ENCODE assay signal across 23 mouse cellular contexts in genomic region chr7:45914067-45914466, GRCm38 (mm10). TPM values are rescaled to one million over a fixed set of nuclear protein-coding genes. Genes with fewer than 3 reads are reported as not detected.
DNase-seq lines count a peak whose midpoint lies in the region; ATAC-seq and TF ChIP-seq lines count a peak whose summit lies in the region.
"Had no signal": no experiment of that assay in that cellular context is flagged by ENCODE, and none has a peak within 500 bp of the region (broad histone marks: within the 10 kb centered on the region; RNA-seq: fewer than 3 reads in every experiment).

No protein-coding gene starts in this region.

- WGBS in intestine, embryonic 16.5 days = 86% methylated on average over 6 of the region's 6 CpGs
- 86% methylated on average over 6 of the region's 6 CpGs for WGBS in intestine, embryonic 15.5 days
- 90% methylated on average over 6 of the region's 6 CpGs for WGBS in midbrain, postnatal 0 days
- WGBS in midbrain, embryonic 16.5 days = 86% methylated on average over 6 of the region's 6 CpGs
- 85% methylated on average over 6 of the region's 6 CpGs for WGBS in embryonic facial prominence, embryonic 15.5 days
- WGBS in limb, embryonic 15.5 days = 82% methylated on average over 6 of the region's 6 CpGs

- no peak overlapping the region for H3K4me2 ChIP-seq in intestine, embryonic 16.5 days (ENCODE audit: low read depth, low read length)
- no peak overlapping the region for H3K4me2 ChIP-seq in intestine, embryonic 15.5 days (replicated peaks)
- no peak overlapping the region for H3K4me2 ChIP-seq in midbrain, postnatal 0 days (ENCODE audit: low read depth, low read length, poor library complexity, severe bottlenecking)
- H3K4me2 ChIP-seq in midbrain, embryonic 16.5 days (ENCODE audit: low read length) = no peak overlapping the region
- no peak overlapping the region for H3K4me2 ChIP-seq in embryonic facial prominence, embryonic 15.5 days (replicated peaks)
- no peak overlapping the region for H3K4me2 ChIP-seq in limb, embryonic 15.5 days
- H3K4me2 ChIP-seq: forebrain, embryonic 13.5 days; hindbrain, embryonic 14.5 days had no signal

- ATAC-seq in intestine, embryonic 16.5 days = no peak
- no peak for ATAC-seq in intestine, embryonic 15.5 days
- no peak for ATAC-seq in midbrain, postnatal 0 days (ENCODE audit: low FRiP score)
- ATAC-seq in midbrain, embryonic 16.5 days = no peak
- no peak for ATAC-seq in embryonic facial prominence, embryonic 15.5 days (ENCODE audit: insufficient number of reproducible peaks, low FRiP score, low TSS enrichment, low read depth)
- ATAC-seq in limb, embryonic 15.5 days (ENCODE audit: insufficient number of reproducible peaks, low FRiP score, low TSS enrichment, low read depth) = no peak
- ATAC-seq: activated CD4-positive, CD25-positive, alpha-beta regulatory T cell, adult 4 months; forebrain, embryonic 13.5 days; forebrain, postnatal 0 days; Patski had no signal

- peaks cover 25% of the 10 kb centered on the region for H3K4me1 ChIP-seq in intestine, embryonic 16.5 days (ENCODE audit: control insufficient read depth, insufficient read depth, low read length)
- peaks cover 25% of the 10 kb centered on the region for H3K4me1 ChIP-seq in intestine, embryonic 15.5 days (replicated peaks)
- H3K4me1 ChIP-seq in midbrain, postnatal 0 days (ENCODE audit: insufficient read depth, low read length) = peaks cover 11% of the 10 kb centered on the region; the same call in 1 of the 2 replicates
- H3K4me1 ChIP-seq in midbrain, embryonic 16.5 days (ENCODE audit: control insufficient read depth, insufficient read depth, low read length) = peaks cover 18% of the 10 kb centered on the region
- H3K4me1 ChIP-seq in embryonic facial prominence, embryonic 15.5 days = peaks cover 42% of the 10 kb centered on the region
- peaks cover 43% of the 10 kb centered on the region for H3K4me1 ChIP-seq in limb, embryonic 15.5 days

- no peak for TF ChIP-seq CTCF in midbrain, postnatal 0 days (IDR thresholded peaks at IDR 0.05)

- 0 out of 2 replicates have a peak overlapping the region, but pooled peaks have one; percentile 19 for H3K9ac ChIP-seq in intestine, embryonic 16.5 days (ENCODE audit: low read depth, low read length)
- H3K9ac ChIP-seq in intestine, embryonic 15.5 days = no peak overlapping the region
- 0 out of 2 replicates have a peak overlapping the region, but pooled peaks have one; percentile 29 for H3K9ac ChIP-seq in midbrain, postnatal 0 days (replicated peaks; ENCODE audit: low read length, poor library complexity, severe bottlenecking)
- H3K9ac ChIP-seq in midbrain, embryonic 16.5 days (ENCODE audit: low read depth, low read length) = no peak overlapping the region
- H3K9ac ChIP-seq in embryonic facial prominence, embryonic 15.5 days = no peak overlapping the region
- H3K9ac ChIP-seq in limb, embryonic 15.5 days = no peak overlapping the region
- H3K9ac ChIP-seq: forebrain, postnatal 0 days; hindbrain, embryonic 14.5 days had no signal

- no peak overlapping the region for H3K4me3 ChIP-seq in intestine, embryonic 16.5 days (ENCODE audit: low read length)
- H3K4me3 ChIP-seq in intestine, embryonic 15.5 days (replicated peaks) = no peak overlapping the region
- H3K4me3 ChIP-seq in midbrain, postnatal 0 days (ENCODE audit: low read depth, low read length) = no peak overlapping the region
- H3K4me3 ChIP-seq in midbrain, embryonic 16.5 days (ENCODE audit: low read depth, low read length) = no peak overlapping the region
- no peak overlapping the region for H3K4me3 ChIP-seq in embryonic facial prominence, embryonic 15.5 days (replicated peaks)
- no peak overlapping the region for H3K4me3 ChIP-seq in limb, embryonic 15.5 days
- H3K4me3 ChIP-seq: forebrain, embryonic 13.5 days; gastrocnemius, adult 2 months; heart, embryonic 10.5 days had no signal

- DNase-seq in midbrain, postnatal 0 days (ENCODE audit: low spot score) = no peak
- no peak for DNase-seq in left cerebral cortex, postnatal 10 days (ENCODE audit: extremely low spot score in 1 of 2, low spot score in 2 of 2)
- DNase-seq: adrenal gland, adult 2 months; adrenal gland, postnatal 25 days; cerebellum, adult 18-20 months; cerebellum, adult 9-11 months; forebrain, postnatal 0 days; gastrocnemius, adult 2 months; gastrocnemius, postnatal 25 days; heart, postnatal 10 days; heart, postnatal 4 days had no signal

- H3K9me3 ChIP-seq in intestine, embryonic 16.5 days (ENCODE audit: control insufficient read depth, low read length) = no peaks in the 10 kb centered on the region
- H3K9me3 ChIP-seq in intestine, embryonic 15.5 days = no peaks in the 10 kb centered on the region
- no peaks in the 10 kb centered on the region for H3K9me3 ChIP-seq in midbrain, postnatal 0 days (ENCODE audit: low read length)
- H3K9me3 ChIP-seq in midbrain, embryonic 16.5 days (replicated peaks; ENCODE audit: control insufficient read depth, low read length, poor library complexity, severe bottlenecking) = no peaks in the 10 kb centered on the region
- H3K9me3 ChIP-seq in embryonic facial prominence, embryonic 15.5 days (replicated peaks) = no peaks in the 10 kb centered on the region
- no peaks in the 10 kb centered on the region for H3K9me3 ChIP-seq in limb, embryonic 15.5 days
- H3K9me3 ChIP-seq: forebrain, embryonic 13.5 days; heart, embryonic 10.5 days had no signal

- no peaks in the 10 kb centered on the region for H3K27me3 ChIP-seq in intestine, embryonic 16.5 days (replicated peaks; ENCODE audit: control insufficient read depth, insufficient read depth, low read length)
- no peaks in the 10 kb centered on the region for H3K27me3 ChIP-seq in intestine, embryonic 15.5 days (replicated peaks)
- no peaks in the 10 kb centered on the region for H3K27me3 ChIP-seq in midbrain, postnatal 0 days (ENCODE audit: insufficient read depth, low read length)
- H3K27me3 ChIP-seq in midbrain, embryonic 16.5 days (ENCODE audit: control insufficient read depth, insufficient read depth, low read depth, low read length) = no peaks in the 10 kb centered on the region
- no peaks in the 10 kb centered on the region for H3K27me3 ChIP-seq in embryonic facial prominence, embryonic 15.5 days
- no peaks in the 10 kb centered on the region for H3K27me3 ChIP-seq in limb, embryonic 15.5 days
- H3K27me3 ChIP-seq: CH12.LX; forebrain, embryonic 13.5 days; Patski had no signal

- H3K27ac ChIP-seq in intestine, embryonic 16.5 days (ENCODE audit: low read length) = no peak overlapping the region
- no peak overlapping the region for H3K27ac ChIP-seq in intestine, embryonic 15.5 days
- H3K27ac ChIP-seq in midbrain, postnatal 0 days (ENCODE audit: low read depth, low read length) = no peak overlapping the region
- no peak overlapping the region for H3K27ac ChIP-seq in midbrain, embryonic 16.5 days (ENCODE audit: low read length)
- H3K27ac ChIP-seq in embryonic facial prominence, embryonic 15.5 days (replicated peaks) = peak overlapping the region; percentile 39; the same call in 1 of the 2 replicates
- 0 out of 2 replicates have a peak overlapping the region, but pooled peaks have one; percentile 59 for H3K27ac ChIP-seq in limb, embryonic 15.5 days
- H3K27ac ChIP-seq: forebrain, embryonic 13.5 days; gastrocnemius, adult 2 months; heart, embryonic 10.5 days; hindbrain, embryonic 14.5 days had no signal

- intact Hi-C loops in left cerebral cortex, postnatal 10 days (cut with DNase I) = no loop called here

- H3K36me3 ChIP-seq in intestine, embryonic 16.5 days (ENCODE audit: control insufficient read depth, insufficient read depth, low read length) = peaks cover 13% of the 10 kb centered on the region
- peaks cover 13% of the 10 kb centered on the region for H3K36me3 ChIP-seq in intestine, embryonic 15.5 days
- peaks cover 11% of the 10 kb centered on the region; the same call in 1 of the 2 replicates for H3K36me3 ChIP-seq in midbrain, postnatal 0 days (ENCODE audit: insufficient read depth, low read length)
- peaks cover 8% of the 10 kb centered on the region for H3K36me3 ChIP-seq in midbrain, embryonic 16.5 days (ENCODE audit: control insufficient read depth, insufficient read depth, low read length)
- H3K36me3 ChIP-seq in embryonic facial prominence, embryonic 15.5 days = peaks cover 26% of the 10 kb centered on the region
- peaks cover 32% of the 10 kb centered on the region for H3K36me3 ChIP-seq in limb, embryonic 15.5 days

RNA-seq across cellular contexts. Expression of gene Emp3, which starts 7.1 kb away (rescaled TPM):
- polyA plus RNA-seq in intestine, embryonic 16.5 days (2015; fragmentation: Nextera tagmentation; extraction: Ambion mirVana) = 128 and 147 TPM in 2 replicates
- polyA plus RNA-seq in intestine, embryonic 15.5 days (2015; fragmentation: Nextera tagmentation; extraction: Ambion mirVana) = 141 and 168 TPM in 2 replicates
- 12.8 and 17.0 TPM in 2 replicates for total RNA-seq in midbrain, postnatal 0 days (2014; rRNA removed)
- polyA plus RNA-seq in midbrain, postnatal 0 days (2015; fragmentation: Nextera tagmentation; extraction: Ambion mirVana) = 36.4 and 38.5 TPM in 2 replicates
- polyA plus RNA-seq in midbrain, embryonic 16.5 days (2015; fragmentation: Nextera tagmentation; extraction: Ambion mirVana) = 18.3 and 19.9 TPM in 2 replicates
- 307 and 335 TPM in 2 replicates for polyA plus RNA-seq in embryonic facial prominence, embryonic 15.5 days (2015; fragmentation: Nextera tagmentation; extraction: Ambion mirVana)
- polyA plus RNA-seq in limb, embryonic 15.5 days (2015; fragmentation: Nextera tagmentation; extraction: Ambion mirVana) = 328 and 364 TPM in 2 replicates
- total RNA-seq in left cerebral cortex, postnatal 10 days (2021) = 1 to 10 TPM; 4.6 to 6.7 TPM

RNA-seq across cellular contexts. Expression of gene Ccdc114, which starts 9.8 kb away (rescaled TPM):
- polyA plus RNA-seq in intestine, embryonic 16.5 days (2015; fragmentation: Nextera tagmentation; extraction: Ambion mirVana) = 4.0 and 4.3 TPM in 2 replicates
- polyA plus RNA-seq in intestine, embryonic 15.5 days (2015; fragmentation: Nextera tagmentation; extraction: Ambion mirVana) = 4.3 and 4.5 TPM in 2 replicates
- total RNA-seq in midbrain, postnatal 0 days (2014; rRNA removed) = 4.2 and 7.2 TPM in 2 replicates
- 4.3 and 5.8 TPM in 2 replicates for polyA plus RNA-seq in midbrain, postnatal 0 days (2015; fragmentation: Nextera tagmentation; extraction: Ambion mirVana)
- 6.4 and 7.9 TPM in 2 replicates for polyA plus RNA-seq in midbrain, embryonic 16.5 days (2015; fragmentation: Nextera tagmentation; extraction: Ambion mirVana)
- polyA plus RNA-seq in embryonic facial prominence, embryonic 15.5 days (2015; fragmentation: Nextera tagmentation; extraction: Ambion mirVana) = 5.7 and 9.8 TPM in 2 replicates
- polyA plus RNA-seq in limb, embryonic 15.5 days (2015; fragmentation: Nextera tagmentation; extraction: Ambion mirVana) = 3.5 and 3.6 TPM in 2 replicates
- total RNA-seq in left cerebral cortex, postnatal 10 days (2021) = 1 to 10 TPM; 1.4 to 1.5 TPM
- total RNA-seq: CH12.LX had no signal

RNA-seq across cellular contexts. Expression of gene Tmem143, which starts 17.3 kb away (rescaled TPM):
- polyA plus RNA-seq in intestine, embryonic 16.5 days (2015; fragmentation: Nextera tagmentation; extraction: Ambion mirVana) = 8.1 TPM in 2 replicates
- polyA plus RNA-seq in intestine, embryonic 15.5 days (2015; fragmentation: Nextera tagmentation; extraction: Ambion mirVana) = 5.8 and 7.0 TPM in 2 replicates
- 27.4 and 41.6 TPM in 2 replicates for total RNA-seq in midbrain, postnatal 0 days (2014; rRNA removed)
- 5.5 and 5.6 TPM in 2 replicates for polyA plus RNA-seq in midbrain, postnatal 0 days (2015; fragmentation: Nextera tagmentation; extraction: Ambion mirVana)
- 6.3 and 6.9 TPM in 2 replicates for polyA plus RNA-seq in midbrain, embryonic 16.5 days (2015; fragmentation: Nextera tagmentation; extraction: Ambion mirVana)
- polyA plus RNA-seq in embryonic facial prominence, embryonic 15.5 days (2015; fragmentation: Nextera tagmentation; extraction: Ambion mirVana) = 4.9 and 5.0 TPM in 2 replicates
- 4.4 and 5.5 TPM in 2 replicates for polyA plus RNA-seq in limb, embryonic 15.5 days (2015; fragmentation: Nextera tagmentation; extraction: Ambion mirVana)
- total RNA-seq in left cerebral cortex, postnatal 10 days (2021) = 10 to 100 TPM; 17.9 to 22.8 TPM

RNA-seq across cellular contexts. Expression of gene Syngr4, which starts 17.6 kb away (rescaled TPM):
- 0.62 and 0.98 TPM in 2 replicates for polyA plus RNA-seq in intestine, embryonic 16.5 days (2015; fragmentation: Nextera tagmentation; extraction: Ambion mirVana)
- 0.85 and 1.00 TPM in 2 replicates for polyA plus RNA-seq in intestine, embryonic 15.5 days (2015; fragmentation: Nextera tagmentation; extraction: Ambion mirVana)
- total RNA-seq in midbrain, postnatal 0 days (2014; rRNA removed) = 0.38 TPM in 1 of 2 replicates, not detected in the other
- 0.25 and 0.30 TPM in 2 replicates for polyA plus RNA-seq in midbrain, postnatal 0 days (2015; fragmentation: Nextera tagmentation; extraction: Ambion mirVana)
- not detected in 2 replicates for polyA plus RNA-seq in midbrain, embryonic 16.5 days (2015; fragmentation: Nextera tagmentation; extraction: Ambion mirVana)
- polyA plus RNA-seq in embryonic facial prominence, embryonic 15.5 days (2015; fragmentation: Nextera tagmentation; extraction: Ambion mirVana) = 0.40 and 0.77 TPM in 2 replicates
- 0.49 and 0.86 TPM in 2 replicates for polyA plus RNA-seq in limb, embryonic 15.5 days (2015; fragmentation: Nextera tagmentation; extraction: Ambion mirVana)
- not detected for total RNA-seq in left cerebral cortex, postnatal 10 days (2021)
- total RNA-seq: adrenal gland, adult 2 months; CH12.LX; forebrain, postnatal 0 days; gastrocnemius, adult 2 months; gastrocnemius, postnatal 25 days had no signal
- polyA plus RNA-seq: activated CD4-positive, CD25-positive, alpha-beta regulatory T cell, adult 4 months had no signal

RNA-seq across cellular contexts. Expression of gene Grin2d, which starts 35.9 kb away (rescaled TPM):
- polyA plus RNA-seq in intestine, embryonic 16.5 days (2015; fragmentation: Nextera tagmentation; extraction: Ambion mirVana) = 0.31 and 0.39 TPM in 2 replicates
- 0.49 and 0.51 TPM in 2 replicates for polyA plus RNA-seq in intestine, embryonic 15.5 days (2015; fragmentation: Nextera tagmentation; extraction: Ambion mirVana)
- total RNA-seq in midbrain, postnatal 0 days (2014; rRNA removed) = 51.6 and 51.7 TPM in 2 replicates
- 5.4 and 6.6 TPM in 2 replicates for polyA plus RNA-seq in midbrain, postnatal 0 days (2015; fragmentation: Nextera tagmentation; extraction: Ambion mirVana)
- polyA plus RNA-seq in midbrain, embryonic 16.5 days (2015; fragmentation: Nextera tagmentation; extraction: Ambion mirVana) = 3.4 and 4.8 TPM in 2 replicates
- 0.67 and 0.79 TPM in 2 replicates for polyA plus RNA-seq in embryonic facial prominence, embryonic 15.5 days (2015; fragmentation: Nextera tagmentation; extraction: Ambion mirVana)
- polyA plus RNA-seq in limb, embryonic 15.5 days (2015; fragmentation: Nextera tagmentation; extraction: Ambion mirVana) = 0.48 and 0.68 TPM in 2 replicates
- total RNA-seq in left cerebral cortex, postnatal 10 days (2021) = 10 to 100 TPM; 35.6 to 36.4 TPM
- total RNA-seq: granulocyte monocyte progenitor cell, adult 5-6 weeks had no signal
- polyA plus RNA-seq: activated CD4-positive, CD25-positive, alpha-beta regulatory T cell, adult 4 months had no signal

Comparison
In these comparisons a context has a peak if more than half of its experiments do, and no peak if none do; other contexts are left out.
1. H3K9ac ChIP-seq: peak in intestine, embryonic 16.5 days (single experiment) and midbrain, postnatal 0 days (single experiment); none in intestine, embryonic 15.5 days (single experiment), midbrain, embryonic 16.5 days (single experiment), embryonic facial prominence, embryonic 15.5 days (single experiment) and limb, embryonic 15.5 days (single experiment).
2. H3K27ac ChIP-seq: peak in embryonic facial prominence, embryonic 15.5 days (single experiment) and limb, embryonic 15.5 days (single experiment); none in intestine, embryonic 16.5 days (single experiment), intestine, embryonic 15.5 days (single experiment), midbrain, postnatal 0 days (single experiment) and midbrain, embryonic 16.5 days (single experiment).